Mouse (Mus musculus) hindbrain, embryonic 14.5 days (tissue): ENCODE measurements around the gene Dock2. TPM values are rescaled to one million over a fixed set of nuclear protein-coding genes. Genes with fewer than 3 reads are reported as not detected.

Source experiments
- ATAC-seq: fragments of 200-750 bp; cut with Nextera tagmentation; 2 replicates; pipeline ENCODE4 v1.8.0; 2017; ENCODE audit warnings: moderate number of reproducible peaks, mild to moderate bottlenecking, moderate TSS enrichment, moderate library complexity; ENCODE audit not compliant: low FRiP score
- DNase-seq: peaks from one replicate; pipeline ENCODE4 v3.0.0-alpha.2; 2015; ENCODE audit warnings: low spot score
- H3K27ac ChIP-seq: fragments of 300-500 bp; sonication (generic); 2 replicates; pipeline ENCODE4 v1.5.1; 2014; ENCODE audit warnings: mild to moderate bottlenecking, moderate library complexity
- H3K27me3 ChIP-seq: fragments of 300-500 bp; sonication (generic); 2 replicates; pipeline ENCODE4 v1.6.1; 2014; ENCODE audit warnings: mild to moderate bottlenecking, low read length, mixed read lengths; ENCODE audit not compliant: control insufficient read depth, insufficient read depth
- H3K36me3 ChIP-seq: fragments of 300-500 bp; sonication (generic); replicated peaks from 2 replicates; pipeline ENCODE4 v1.6.1; 2014; ENCODE audit not compliant: control insufficient read depth, insufficient read depth
- H3K4me1 ChIP-seq: fragments of 300-500 bp; sonication (generic); replicated peaks from 2 replicates; pipeline ENCODE4 v1.6.1; 2014; ENCODE audit warnings: antibody characterized with exemption, low read length, mixed read lengths; ENCODE audit not compliant: control insufficient read depth, insufficient read depth
- H3K4me2 ChIP-seq: fragments of 300-500 bp; sonication (generic); replicated peaks from 2 replicates; pipeline ENCODE4 v1.6.1; 2014; ENCODE audit warnings: mild to moderate bottlenecking, moderate library complexity
- H3K4me3 ChIP-seq: fragments of 300-500 bp; sonication (generic); replicated peaks from 2 replicates; pipeline ENCODE4 v1.5.1; 2014; ENCODE audit warnings: mild to moderate bottlenecking, low read length
- H3K9ac ChIP-seq: fragments of 300-500 bp; sonication (generic); 2 replicates; pipeline ENCODE4 v1.6.1; 2014
- H3K9me3 ChIP-seq: fragments of 300-500 bp; sonication (generic); 2 replicates; pipeline ENCODE4 v1.6.1; 2016; ENCODE audit warnings: low read length; ENCODE audit not compliant: control insufficient read depth
- WGBS: fragments of 180-500 bp; shearing (Covaris S2); extraction: QIAGEN DNeasy Blood & Tissue Kit; methylation state at CpG from one replicate; pipeline ENCODE4 v1.1.7; 2014; 5-methylcytosine and 5-hydroxymethylcytosine counted together
- polyA plus RNA-seq: library from polyadenylated mRNA; unstranded; fragments of >200 nt; fragmentation: Nextera tagmentation; extraction: Ambion mirVana; gene quantifications from 2 replicates; pipeline ENCODE4 v1.2.1, GENCODE M21; 2014

Dock2 gene
- polyA plus RNA-seq, 1 experiment from 2014 or later: 0.84 TPM

- no peak for ATAC-seq
- Histone ChIP-seq H3K9ac (no peak overlapping the region), H3K36me3 (no peaks in the 10 kb centered on the region), H3K9me3 (no peaks in the 10 kb centered on the region), H3K27me3 (no peaks in the 10 kb centered on the region), H3K27ac (no peak overlapping the region), H3K4me1 (no peaks in the 10 kb centered on the region), H3K4me2 (no peak overlapping the region), H3K4me3 (no peak overlapping the region)
- 91% methylated on average over 12 of the region's 12 CpGs for WGBS
- no peak for DNase-seq
Measured at GRCm38 (mm10) chr11:34258849-34259469, 524.7 kb downstream of the Dock2 start.

- no peaks in the 10 kb centered on the region for H3K36me3 ChIP-seq
- H3K4me2 ChIP-seq: no peak overlapping the region
- DNase-seq: no peak
- no peak overlapping the region for H3K9ac ChIP-seq
- H3K9me3 ChIP-seq: no peaks in the 10 kb centered on the region
- no peaks in the 10 kb centered on the region for H3K4me1 ChIP-seq
- no peaks in the 10 kb centered on the region for H3K27me3 ChIP-seq
- H3K4me3 ChIP-seq: no peak overlapping the region
- WGBS: 78% methylated on average over 11 of the region's 11 CpGs
- no peak for ATAC-seq
- no peak overlapping the region for H3K27ac ChIP-seq
Measured at GRCm38 (mm10) chr11:34257548-34258189, 526.0 kb downstream of the Dock2 start.

- Histone ChIP-seq H3K27me3 (no peaks in the 10 kb centered on the region), H3K9ac (no peak overlapping the region), H3K4me1 (no peaks in the 10 kb centered on the region), H3K36me3 (no peaks in the 10 kb centered on the region), H3K27ac (no peak overlapping the region), H3K4me2 (no peak overlapping the region), H3K4me3 (no peak overlapping the region), H3K9me3 (0 out of 2 replicates have a peak, but pooled peaks cover 3% of the 10 kb centered on the region)
- DNase-seq (no peak), ATAC-seq (no peak)
- 62% methylated on average over 6 of the region's 6 CpGs for WGBS
Measured at GRCm38 (mm10) chr11:34242979-34243378, 540.7 kb downstream of the Dock2 start.

- Histone ChIP-seq H3K27me3 (no peaks in the 10 kb centered on the region), H3K9me3 (0 out of 2 replicates have a peak, but pooled peaks cover 3% of the 10 kb centered on the region), H3K4me1 (no peaks in the 10 kb centered on the region), H3K9ac (no peak overlapping the region), H3K4me3 (no peak overlapping the region), H3K36me3 (no peaks in the 10 kb centered on the region), H3K4me2 (no peak overlapping the region), H3K27ac (no peak overlapping the region)
- no peak for ATAC-seq
- WGBS: 100% methylated on average over 1 of the region's 1 CpGs
- DNase-seq: no peak
Measured at GRCm38 (mm10) chr11:34240252-34240651, 543.4 kb downstream of the Dock2 start.

GRCm38 (mm10) chr11:34239691-34240090 is 544.0 kb downstream of the Dock2 start:
- WGBS: 90% methylated on average over 2 of the region's 2 CpGs
- no peak for ATAC-seq

GRCm38 (mm10) chr11:34236885-34237284 is 546.8 kb downstream of the Dock2 start:
- H3K27me3 ChIP-seq: no peaks in the 10 kb centered on the region
- H3K4me1 ChIP-seq: no peaks in the 10 kb centered on the region
- DNase-seq: no peak
- no peak overlapping the region for H3K9ac ChIP-seq
- no peak overlapping the region for H3K27ac ChIP-seq
- H3K4me2 ChIP-seq: no peak overlapping the region
- WGBS: 88% methylated on average over 6 of the region's 6 CpGs
- H3K4me3 ChIP-seq: no peak overlapping the region
- no peaks in the 10 kb centered on the region for H3K36me3 ChIP-seq
- no peaks in the 10 kb centered on the region for H3K9me3 ChIP-seq
- no peak for ATAC-seq

More at GRCm38 (mm10) chr11:34239691-34240090, 544.0 kb downstream of the Dock2 start:
- no peak overlapping the region for H3K4me3 ChIP-seq
- H3K4me2 ChIP-seq: no peak overlapping the region
- 0 out of 2 replicates have a peak, but pooled peaks cover 3% of the 10 kb centered on the region for H3K9me3 ChIP-seq
- no peaks in the 10 kb centered on the region for H3K4me1 ChIP-seq
- H3K27ac ChIP-seq: no peak overlapping the region
- no peak for DNase-seq
- no peaks in the 10 kb centered on the region for H3K27me3 ChIP-seq
- no peaks in the 10 kb centered on the region for H3K36me3 ChIP-seq
- no peak overlapping the region for H3K9ac ChIP-seq

GRCm38 (mm10) chr11:34236091-34236759 is 547.5 kb downstream of the Dock2 start:
- Histone ChIP-seq H3K4me2 (no peak overlapping the region), H3K9ac (no peak overlapping the region), H3K9me3 (no peaks in the 10 kb centered on the region), H3K4me3 (no peak overlapping the region), H3K27me3 (no peaks in the 10 kb centered on the region), H3K4me1 (no peaks in the 10 kb centered on the region), H3K27ac (no peak overlapping the region), H3K36me3 (no peaks in the 10 kb centered on the region)
- no peak for ATAC-seq
- WGBS: 43% methylated on average over 5 of the region's 5 CpGs
- peak; percentile 38 for DNase-seq

- H3K4me3 ChIP-seq: no peak overlapping the region
- no peak overlapping the region for H3K27ac ChIP-seq
- H3K4me2 ChIP-seq: no peak overlapping the region
- no peaks in the 10 kb centered on the region for H3K36me3 ChIP-seq
- DNase-seq (peak; percentile 84), ATAC-seq (peak; percentile 65; the same call in 1 of the 2 replicates)
- WGBS: 37% methylated on average over 6 of the region's 6 CpGs
- H3K4me1 ChIP-seq: no peaks in the 10 kb centered on the region
- H3K27me3 ChIP-seq: no peaks in the 10 kb centered on the region
- H3K9ac ChIP-seq: no peak overlapping the region
- H3K9me3 ChIP-seq: no peaks in the 10 kb centered on the region
Measured at GRCm38 (mm10) chr11:34228758-34229364, 554.8 kb downstream of the Dock2 start.

GRCm38 (mm10) chr11:34227180-34227579 is 556.5 kb downstream of the Dock2 start:
- Histone ChIP-seq H3K27ac (no peak overlapping the region), H3K9me3 (no peaks in the 10 kb centered on the region), H3K4me1 (no peaks in the 10 kb centered on the region), H3K9ac (no peak overlapping the region), H3K36me3 (no peaks in the 10 kb centered on the region), H3K4me3 (no peak overlapping the region), H3K27me3 (no peaks in the 10 kb centered on the region), H3K4me2 (no peak overlapping the region)
- WGBS: 52% methylated on average over 1 of the region's 1 CpGs
- ATAC-seq: no peak
- no peak for DNase-seq
